ENCODE assay signal across 15 mouse cellular contexts in the genomic region with DNA sequence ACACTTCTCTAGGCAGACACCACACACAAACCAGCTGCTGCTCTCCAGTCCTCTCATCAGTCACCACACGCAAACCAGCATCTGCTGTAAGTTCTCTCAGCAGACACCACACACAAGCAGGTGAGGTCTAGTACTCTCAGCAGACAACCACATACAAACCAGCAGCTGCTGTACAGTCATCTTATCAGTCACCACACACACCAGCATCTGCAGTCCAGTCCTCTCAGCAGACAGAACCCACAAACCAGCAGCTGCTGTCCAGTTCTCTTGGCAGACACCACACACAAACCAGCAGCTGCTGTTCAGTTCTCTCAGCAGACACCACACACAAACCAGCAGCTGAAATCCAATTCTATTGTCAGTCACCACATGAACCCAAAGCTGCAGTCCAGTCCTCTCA.
"Had no signal": no experiment of that assay in that cellular context is flagged by ENCODE, and none has a peak within 500 bp of the region (broad histone marks: within the 10 kb centered on the region; RNA-seq: fewer than 3 reads in every experiment).

No protein-coding gene starts in this region.

- H3K4me2 ChIP-seq: limb, embryonic 15.5 days; liver, embryonic 12.5 days; lung, embryonic 14.5 days; midbrain, embryonic 11.5 days; midbrain, embryonic 15.5 days had no signal

- H3K4me3 ChIP-seq: limb, embryonic 15.5 days; liver, embryonic 12.5 days; megakaryocyte, embryonic 14.5 days; midbrain, embryonic 15.5 days had no signal

- H3K27ac ChIP-seq: limb, embryonic 15.5 days; liver, embryonic 12.5 days; midbrain, embryonic 15.5 days had no signal

- ATAC-seq: liver, embryonic 12.5 days; midbrain, embryonic 15.5 days had no signal

- H3K27me3 ChIP-seq: limb, embryonic 15.5 days; liver, embryonic 12.5 days; megakaryocyte, embryonic 14.5 days; midbrain, embryonic 15.5 days had no signal

- H3K9me3 ChIP-seq: limb, embryonic 15.5 days; liver, embryonic 12.5 days; midbrain, embryonic 15.5 days had no signal

- H3K4me1 ChIP-seq: limb, embryonic 15.5 days; liver, embryonic 12.5 days; megakaryocyte, embryonic 14.5 days; midbrain, embryonic 15.5 days had no signal

- H3K9ac ChIP-seq: limb, embryonic 15.5 days; liver, embryonic 12.5 days; lung, embryonic 14.5 days; midbrain, embryonic 15.5 days had no signal

- DNase-seq: kidney, adult 8-10 months; kidney, postnatal 25 days; layer of hippocampus, adult 9-11 months; layer of hippocampus, postnatal 36 days; lung, embryonic 14.5 days; lung, postnatal 10 days; lung, postnatal 4 days; right cerebral cortex, postnatal 4 days; spleen, adult 18-20 months; thymus, postnatal 36 days had no signal
